Mouse (Mus musculus) frontal cortex, postnatal 25 days (tissue): ENCODE measurements around the gene Cckbr.
A peak's percentile ranks its signal among the peaks of the same experiment; 100 is the strongest.

Experiments used
- DNase-seq, 2 experiments: peaks; one replicate each; pipeline ENCODE4 v3.0.0; 2022; ENCODE audit warnings: low spot score in 2 of 2

Gene Cckbr

DNA sequence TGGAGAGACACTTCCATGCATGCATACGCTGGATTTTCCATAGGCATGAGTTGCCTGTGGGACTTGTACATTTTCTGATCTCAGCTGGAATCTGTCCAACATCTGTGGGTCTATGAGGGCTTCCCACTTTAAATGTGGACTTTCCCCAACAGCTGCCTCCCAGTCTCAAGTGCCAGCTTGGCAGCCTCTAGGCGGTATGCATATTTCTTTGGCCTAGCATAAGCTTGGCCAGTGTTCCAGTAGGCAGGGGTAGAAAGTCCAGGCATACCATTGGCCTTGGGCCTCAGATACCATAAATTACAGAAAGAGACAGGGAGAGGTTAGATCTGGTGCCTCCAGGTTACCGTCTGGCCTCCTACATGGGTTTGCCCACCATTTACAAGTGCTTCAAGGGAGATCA lies 72.3 kb downstream of the Cckbr start:
- DNase-seq: no peak

DNA sequence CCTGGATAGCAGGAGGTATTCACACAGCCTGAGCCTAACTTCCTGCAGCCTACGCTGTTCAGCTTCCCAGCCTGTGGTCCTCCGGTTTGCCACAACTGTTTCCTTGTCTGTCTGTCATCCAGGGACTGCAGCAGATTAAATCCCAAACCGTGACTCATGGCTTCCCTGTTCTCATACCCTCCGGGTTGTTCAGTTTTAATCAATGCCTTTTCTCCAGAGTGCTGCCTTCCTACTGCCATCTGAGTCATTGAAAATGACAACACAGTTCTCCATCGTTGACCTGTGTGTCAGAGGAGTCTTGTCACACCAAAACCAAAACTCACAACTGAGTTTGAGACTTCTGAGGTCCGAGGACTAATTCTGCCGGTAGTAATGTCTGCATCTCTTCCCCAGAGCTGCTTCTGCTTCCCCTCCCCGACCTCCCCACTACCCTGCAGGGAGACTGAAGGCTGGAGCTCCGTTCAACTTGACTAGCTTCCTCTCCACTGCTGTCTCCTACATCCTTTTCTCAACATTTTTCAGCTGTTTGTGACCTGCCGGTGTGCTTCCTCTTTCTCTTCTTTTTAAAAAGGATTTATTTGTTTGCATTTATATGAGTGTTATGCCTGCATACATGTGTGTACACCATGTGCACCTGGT lies 73.4 kb downstream of the Cckbr start:
- DNase-seq: no peak

DNA sequence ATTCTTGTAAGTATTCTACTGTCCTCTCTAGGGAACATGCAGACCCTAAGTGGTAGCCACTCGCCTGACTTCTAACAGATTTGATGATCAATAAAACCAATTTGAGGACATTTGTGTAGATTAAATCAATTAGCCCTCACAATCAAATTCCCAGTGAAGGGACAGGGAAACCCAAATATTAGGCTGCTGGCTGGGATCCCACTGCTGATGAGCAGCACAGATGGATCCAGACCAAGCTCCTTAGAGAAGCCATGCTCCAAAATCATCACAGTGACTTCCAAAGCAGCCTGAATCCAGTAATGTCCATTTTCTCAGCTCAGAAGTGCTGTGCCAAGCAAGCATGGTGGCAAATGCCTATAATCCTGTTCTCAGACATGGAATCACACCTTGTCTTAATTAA lies 74.1 kb downstream of the Cckbr start:
- DNase-seq: no peak

DNA sequence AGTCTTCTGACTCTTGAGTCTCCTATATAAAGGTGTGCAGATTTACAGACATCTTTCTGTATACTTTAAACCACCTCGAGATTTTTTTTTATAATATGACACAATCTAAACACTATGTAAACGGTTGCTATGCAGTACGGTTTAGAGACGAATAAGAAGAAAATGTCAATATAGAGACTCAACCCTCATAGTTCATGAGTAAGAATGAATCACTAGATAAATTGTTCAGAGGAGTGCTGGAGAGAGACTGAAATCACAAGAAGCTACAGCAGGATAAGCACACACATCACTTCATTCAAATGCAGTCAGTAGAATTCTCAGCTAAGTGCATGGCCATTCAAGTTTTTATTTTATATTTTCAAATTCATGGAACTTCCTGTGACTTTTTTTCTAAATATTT lies 76.5 kb downstream of the Cckbr start:
- DNase-seq: no peak

DNA sequence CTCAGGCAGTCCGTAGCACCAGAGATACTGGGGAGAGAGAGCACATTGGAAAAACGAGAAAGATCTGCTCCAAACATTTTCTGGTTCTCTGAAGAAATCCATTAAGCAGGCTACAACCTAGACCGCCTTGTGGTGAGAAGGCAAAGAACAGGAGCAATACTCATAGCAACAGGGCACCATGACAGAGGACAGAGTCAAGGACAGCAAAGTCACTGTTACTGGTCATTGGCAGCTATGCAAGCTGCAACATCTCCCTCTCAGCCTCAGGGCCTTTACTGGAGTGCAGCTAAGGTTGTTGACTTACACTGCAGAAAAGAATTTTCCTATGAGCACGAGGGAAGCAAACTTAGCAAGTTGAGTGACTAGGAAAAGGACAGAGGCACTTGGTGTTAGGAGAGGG lies 81.7 kb downstream of the Cckbr start:
- no peak for DNase-seq

DNA sequence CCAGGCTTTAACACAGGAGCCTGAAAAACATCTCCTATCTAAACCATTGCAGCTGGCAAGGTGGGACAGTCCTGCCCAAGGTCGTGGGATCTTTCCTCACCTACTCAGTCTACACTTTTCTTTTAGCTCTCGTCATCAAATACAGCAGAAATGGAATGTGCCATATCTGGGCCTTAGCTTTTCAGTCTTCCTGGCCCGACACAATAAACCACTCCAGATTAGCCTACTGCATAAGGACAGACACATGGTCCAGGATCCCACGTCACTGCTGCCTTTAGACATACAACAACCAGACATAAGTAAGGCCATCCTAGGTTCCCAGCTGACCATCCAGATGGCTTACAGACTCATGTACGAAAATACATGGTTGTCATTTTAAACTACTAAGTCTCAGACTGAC lies 84.6 kb downstream of the Cckbr start:
- no peak for DNase-seq

DNA sequence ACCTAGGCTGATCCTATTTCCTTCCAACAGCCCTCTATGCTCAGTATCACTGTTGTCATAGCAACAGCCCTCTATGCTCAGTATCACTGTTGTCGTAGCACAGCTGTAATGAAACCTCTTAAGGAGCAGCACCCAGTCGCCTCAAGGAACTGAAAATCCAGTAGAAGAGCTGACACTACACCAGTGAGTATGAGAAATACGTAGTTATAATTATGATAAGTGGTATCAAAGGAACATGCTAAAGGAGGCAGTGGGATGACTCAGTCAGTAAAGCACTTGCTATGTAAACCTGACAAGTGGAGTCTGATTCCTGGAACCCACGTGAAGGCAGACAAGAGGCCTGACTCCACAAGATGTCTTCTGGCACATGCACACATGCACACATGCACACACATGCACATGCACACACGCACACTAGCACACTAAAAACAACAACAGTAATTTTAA lies 88.3 kb downstream of the Cckbr start:
- no peak for DNase-seq

DNA sequence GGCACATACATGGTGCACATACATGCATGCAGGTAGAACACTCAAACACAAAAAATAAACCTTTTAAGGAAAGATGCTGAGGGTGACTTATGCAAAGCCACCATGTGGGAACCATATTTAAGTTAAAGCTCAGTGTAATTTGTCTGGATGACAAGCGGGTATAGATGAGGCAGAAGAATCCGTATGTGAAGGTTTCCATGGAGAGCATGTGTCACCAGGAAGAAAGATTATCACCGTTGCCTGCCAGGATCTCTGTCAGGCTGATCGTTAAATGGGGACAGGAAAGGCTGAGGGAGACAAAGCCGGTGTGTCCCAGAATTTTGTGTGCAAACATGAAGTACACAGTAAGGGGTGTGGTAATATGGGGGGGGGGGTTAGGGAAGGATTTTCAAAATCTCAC lies 89.0 kb downstream of the Cckbr start:
- no peak for DNase-seq

DNA sequence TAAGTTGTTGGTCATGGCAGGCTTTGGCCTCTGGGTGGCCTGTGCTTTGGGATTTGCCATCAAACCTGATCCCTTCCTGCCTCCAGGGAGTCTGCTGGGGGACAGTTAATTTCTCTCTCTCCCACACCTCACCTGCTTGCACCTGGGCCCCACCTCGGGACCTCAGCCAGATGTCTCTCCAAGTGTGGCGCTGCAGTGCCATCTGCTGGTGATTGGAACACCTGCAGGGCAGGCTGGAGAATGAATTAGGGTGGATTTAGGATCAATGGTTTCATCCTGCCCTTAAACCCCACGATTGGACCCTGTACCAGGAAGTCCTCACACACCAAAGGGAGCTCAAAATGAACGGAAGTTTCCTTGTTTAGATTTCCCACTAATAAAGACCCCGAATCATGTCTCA lies 89.6 kb downstream of the Cckbr start:
- DNase-seq: peak; percentile 57 to 65

DNA sequence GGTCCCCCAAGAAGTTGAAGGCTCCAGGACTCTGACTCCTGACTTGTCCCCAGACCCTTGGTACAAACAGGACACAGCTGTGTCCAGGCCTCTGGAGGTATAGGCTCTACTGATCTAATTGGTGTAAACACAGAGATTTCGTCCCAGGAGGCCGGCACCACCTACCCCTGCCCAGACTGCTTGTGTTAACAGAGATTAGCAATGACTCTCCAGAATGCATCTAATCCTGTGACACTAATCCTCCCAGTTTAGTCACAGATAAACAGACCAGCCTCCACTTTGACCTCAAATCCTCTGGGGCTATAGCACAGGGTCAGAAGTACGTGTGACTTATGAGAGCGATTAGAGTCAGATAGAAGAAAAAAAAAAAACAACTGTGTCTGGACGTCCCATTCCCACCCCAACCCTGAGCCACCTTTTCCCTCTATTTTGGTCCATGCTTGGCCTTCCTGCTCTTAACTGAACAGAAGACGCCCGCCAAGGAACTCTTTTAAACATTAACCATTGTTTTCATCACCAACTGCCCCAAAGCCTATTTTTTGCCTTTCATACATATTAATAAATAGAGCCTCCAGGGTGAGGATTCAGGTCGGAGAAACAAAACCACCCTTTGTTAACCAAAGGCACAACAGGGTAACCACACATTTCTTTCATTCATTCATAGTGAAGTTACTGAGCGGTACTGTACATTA lies 91.3 kb downstream of the Cckbr start:
- no peak for DNase-seq

DNA sequence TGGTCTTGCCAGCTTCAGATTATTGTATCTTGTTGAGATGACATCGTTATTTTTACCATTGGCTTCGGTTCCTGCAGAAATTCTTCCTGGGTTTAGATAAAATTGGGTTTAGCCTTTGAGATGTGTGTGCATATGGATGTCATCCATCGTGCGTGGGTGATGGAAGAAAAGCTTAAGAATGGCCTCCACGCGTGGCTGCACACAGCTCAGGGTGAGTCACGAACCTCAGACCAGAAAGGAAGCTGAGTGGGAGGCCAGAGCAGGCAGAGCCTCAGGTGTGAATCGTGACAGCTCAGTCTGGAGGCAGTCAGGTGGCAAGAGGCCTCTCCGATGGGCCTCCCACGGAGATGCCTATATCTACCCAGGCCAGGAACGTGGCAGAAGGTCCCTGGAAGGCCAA lies 93.8 kb downstream of the Cckbr start:
- peak; percentile 48 to 64 for DNase-seq

DNA sequence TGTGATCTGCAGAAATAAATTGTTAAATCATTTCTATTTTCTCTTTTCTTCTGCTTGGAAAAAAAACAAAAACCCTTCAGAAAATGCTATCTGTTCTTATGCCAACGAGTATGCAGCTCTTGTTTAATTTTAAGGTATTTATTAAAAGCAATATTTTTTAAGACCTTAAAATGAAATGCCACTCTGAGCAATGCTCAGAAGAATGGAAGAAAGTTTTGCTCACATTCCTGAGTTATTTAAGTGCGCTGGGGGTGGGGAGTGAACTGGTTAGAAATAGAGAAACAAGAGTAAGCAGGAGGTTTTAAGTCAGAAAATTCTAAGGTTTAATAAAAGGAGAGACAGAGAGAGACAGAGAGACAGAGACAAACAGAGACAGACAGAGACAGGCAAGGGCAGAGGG lies 94.2 kb downstream of the Cckbr start:
- no peak for DNase-seq

DNA sequence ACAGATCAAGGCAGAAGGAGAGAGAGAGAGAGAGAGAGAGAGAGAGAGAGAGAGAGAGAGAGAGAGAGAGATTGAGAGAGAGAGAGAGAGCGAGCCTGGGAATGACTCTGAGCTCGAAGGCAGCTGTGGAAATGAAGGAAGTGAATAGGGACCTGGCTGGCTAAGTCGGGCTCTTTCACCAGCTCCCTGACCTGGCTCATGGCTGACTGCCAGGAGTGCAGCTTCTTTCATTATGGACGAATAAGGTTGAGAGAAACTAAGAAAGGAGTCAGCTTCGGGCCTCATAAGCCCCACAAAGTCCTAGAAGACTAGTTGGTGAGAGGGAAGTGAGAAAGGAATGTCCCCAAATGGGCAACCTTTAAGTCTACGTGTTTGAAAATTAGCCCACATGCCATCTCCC lies 94.7 kb downstream of the Cckbr start:
- DNase-seq: no peak
